Mouse (Mus musculus) frontal cortex, postnatal 14 days (tissue): ENCODE data around the gene H2-M3.
"Not testable (repeated sequence)": the region's sequence is repeated elsewhere in the genome, so short reads cannot be mapped to it uniquely, and the experiment has no call there.

Source experiments
- DNase-seq, 2 experiments: peaks; one replicate each; pipeline ENCODE4 v3.0.0; 2022; ENCODE audit warnings: low spot score in 2 of 2

Gene H2-M3

GRCm38 (mm10) chr17:37270058-37270701 is at the start of gene H2-M3:
Gene H2-M3, plus strand, starts transcription at chr17:37270220.
- peak; percentile 78 to 95 for DNase-seq

- no peak for DNase-seq
These were observed 48.1 kb upstream of the H2-M3 start for GRCm38 (mm10) chr17:37221879-37222278.

- not testable (repeated sequence) for DNase-seq
These were observed 32.8 kb upstream of the H2-M3 start, which contains the start of gene Olfr97 for GRCm38 (mm10) chr17:37237230-37237629. Gene Olfr97, minus strand, starts transcription at chr17:37237330.

GRCm38 (mm10) chr17:37242198-37242597 is 27.8 kb upstream of the H2-M3 start:
- DNase-seq, result no peak

- DNase-seq, result peak; percentile 13 to 31
These were observed 23.3 kb upstream of the H2-M3 start for GRCm38 (mm10) chr17:37246715-37247114.

- DNase-seq, result no peak
These were observed 20.6 kb upstream of the H2-M3 start for GRCm38 (mm10) chr17:37249460-37249859.

GRCm38 (mm10) chr17:37250544-37250943 is 19.5 kb upstream of the H2-M3 start:
- no peak for DNase-seq

- no peak for DNase-seq
These were observed 6.4 kb upstream of the H2-M3 start, which contains the start of gene Olfr98 for GRCm38 (mm10) chr17:37263626-37264025. Gene Olfr98, minus strand, starts transcription at chr17:37263749.

GRCm38 (mm10) chr17:37270702-37271092 is 677 bp downstream of the H2-M3 start:
- DNase-seq, result peak in 1 of 2 experiments; percentile 6

GRCm38 (mm10) chr17:37275626-37276248 is 5.7 kb downstream of the H2-M3 start:
- DNase-seq, result no peak

GRCm38 (mm10) chr17:37276573-37276972 is 6.6 kb downstream of the H2-M3 start:
- no peak for DNase-seq

GRCm38 (mm10) chr17:37280331-37280730 is 10.3 kb downstream of the H2-M3 start:
- no peak for DNase-seq

GRCm38 (mm10) chr17:37283360-37283759 is 13.3 kb downstream of the H2-M3 start, which contains the start of gene Olfr99:
Gene Olfr99, minus strand, starts transcription at chr17:37283460.
- no peak for DNase-seq

GRCm38 (mm10) chr17:37304213-37304612 is 34.2 kb downstream of the H2-M3 start, which contains the start of gene Olfr101:
Gene Olfr101, minus strand, starts transcription at chr17:37304313.
- DNase-seq, result no peak

- DNase-seq, result no peak
These were observed 38.5 kb downstream of the H2-M3 start for GRCm38 (mm10) chr17:37308483-37308882.

GRCm38 (mm10) chr17:37310146-37310699 is 40.2 kb downstream of the H2-M3 start:
- DNase-seq, result no peak

GRCm38 (mm10) chr17:37316954-37317353 is 46.9 kb downstream of the H2-M3 start, which contains the start of gene Olfr102:
Gene Olfr102, minus strand, starts transcription at chr17:37317054.
- DNase-seq, result no peak
